Mouse (Mus musculus): ENCODE results near the gene Tbc1d20. TPM values are rescaled to one million over a fixed set of nuclear protein-coding genes. Genes with fewer than 3 reads are reported as not detected.
"Not testable (repeated sequence)": the region's sequence is repeated elsewhere in the genome, so short reads cannot be mapped to it uniquely, and the experiment has no call there.

Gene Tbc1d20
- total RNA-seq (2017): 26.0 and 28.6 TPM in 2 replicates

DNA sequence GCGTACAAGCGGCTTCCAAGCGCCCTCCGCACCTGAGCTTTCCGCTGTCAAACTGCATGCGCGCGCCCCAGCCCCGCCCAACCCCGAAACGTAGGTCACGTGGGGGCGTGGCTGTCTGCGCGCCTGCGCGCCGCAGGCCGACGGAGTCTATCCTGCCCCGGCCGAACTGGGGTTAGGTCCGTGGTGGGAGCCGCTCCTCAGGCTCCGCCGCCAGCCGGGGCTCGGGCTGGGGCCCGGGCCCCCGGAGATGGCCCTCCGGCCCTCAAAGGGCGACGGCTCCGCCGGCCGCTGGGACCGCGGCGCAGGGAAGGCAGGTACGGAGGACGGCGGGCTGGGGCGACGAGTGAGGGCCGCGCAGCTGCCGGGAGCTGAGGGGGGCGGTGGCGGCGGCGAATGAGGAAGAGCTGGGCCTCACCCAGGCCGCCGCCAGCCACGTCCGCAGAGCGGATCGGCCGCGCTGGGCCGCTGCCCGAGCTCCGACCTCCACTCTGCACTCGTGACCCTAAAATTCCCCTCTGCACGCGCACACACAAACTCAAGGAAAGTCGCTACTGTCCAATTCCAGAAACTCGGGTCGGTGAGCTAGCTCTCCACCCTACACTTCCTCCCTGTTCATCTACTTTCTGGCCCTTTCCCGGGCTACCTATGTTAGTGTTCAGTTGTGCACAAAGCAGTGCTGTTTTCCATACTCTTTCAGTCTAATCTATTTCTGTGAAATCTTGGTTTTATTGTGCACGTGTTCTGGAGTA lies at the start of gene Tbc1d20:
Gene Tbc1d20 (plus strand): TSS at position 102 of the 749 bp plus-strand sequence.
- ATAC-seq (replicated peaks in 1 of 2; ENCODE audit: insufficient read depth in 1 of 2, low FRiP score in 2 of 2, low TSS enrichment in 1 of 2, low read depth in 1 of 2, poor library complexity in 2 of 2, severe bottlenecking in 2 of 2): peak; percentile 81 to 84

DNA sequence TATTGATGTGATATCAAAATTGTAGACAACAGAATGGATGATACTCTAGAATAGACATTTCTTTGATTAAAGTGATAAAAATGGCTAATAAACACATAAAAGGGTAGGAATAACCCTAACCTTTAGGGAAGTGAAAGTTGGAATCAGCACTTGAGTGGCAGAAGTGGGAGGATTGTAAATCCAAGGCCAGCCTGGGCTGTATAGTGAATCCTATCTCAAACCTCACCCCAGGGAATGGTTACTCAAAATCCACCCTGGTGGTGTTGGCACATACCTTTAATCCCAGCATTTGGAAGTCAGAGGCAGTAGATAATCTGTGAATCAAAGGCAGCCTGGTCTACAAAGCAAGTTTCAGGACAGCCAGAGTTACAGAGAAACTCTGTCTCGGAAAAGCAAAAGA lies 46.4 kb upstream of the Tbc1d20 start:
- ATAC-seq (replicated peaks in 1 of 2; ENCODE audit: insufficient read depth in 1 of 2, low FRiP score in 2 of 2, low TSS enrichment in 1 of 2, low read depth in 1 of 2, poor library complexity in 2 of 2, severe bottlenecking in 2 of 2): no peak

DNA sequence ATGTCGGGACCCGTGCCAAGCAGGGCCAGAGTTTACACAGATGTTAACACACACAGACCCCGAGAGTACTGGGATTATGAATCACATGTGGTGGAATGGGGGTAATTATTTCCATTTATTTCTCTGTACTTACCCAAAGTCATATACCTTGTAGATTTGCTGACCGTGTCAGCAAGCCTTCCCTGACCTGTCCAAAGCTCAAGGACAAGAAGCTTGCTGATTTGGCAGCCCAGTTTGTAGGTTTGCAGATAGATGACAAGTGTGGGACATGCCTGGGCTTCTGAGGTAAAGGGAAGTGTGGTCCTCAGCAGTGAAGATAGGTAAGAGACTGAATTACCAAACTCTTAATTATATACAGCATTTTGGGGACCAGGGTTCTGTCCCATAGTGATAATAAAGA lies 43.1 kb upstream of the Tbc1d20 start:
- ATAC-seq (replicated peaks in 1 of 2; ENCODE audit: insufficient read depth in 1 of 2, low FRiP score in 2 of 2, low TSS enrichment in 1 of 2, low read depth in 1 of 2, poor library complexity in 2 of 2, severe bottlenecking in 2 of 2): no peak

DNA sequence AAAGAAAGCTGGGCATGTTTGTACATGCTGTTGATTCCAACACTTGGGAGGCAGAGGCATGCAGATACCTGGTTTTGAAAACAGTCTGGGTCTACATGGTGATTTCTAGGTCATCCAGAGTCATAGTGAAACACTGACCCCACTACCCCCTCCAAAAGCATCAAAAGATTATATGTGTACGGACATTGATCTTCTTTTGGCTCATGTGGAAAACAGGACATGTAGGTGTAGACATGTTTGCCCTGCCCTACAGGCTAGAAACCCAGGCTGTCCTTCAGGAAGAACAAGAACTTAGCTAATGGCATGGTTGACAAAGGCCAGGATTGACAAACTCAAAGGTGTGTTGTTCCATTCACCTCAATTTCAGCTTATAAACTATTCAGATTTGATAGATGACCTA lies 33.9 kb upstream of the Tbc1d20 start:
- ATAC-seq (replicated peaks in 1 of 2; ENCODE audit: insufficient read depth in 1 of 2, low FRiP score in 2 of 2, low TSS enrichment in 1 of 2, low read depth in 1 of 2, poor library complexity in 2 of 2, severe bottlenecking in 2 of 2): no peak

DNA sequence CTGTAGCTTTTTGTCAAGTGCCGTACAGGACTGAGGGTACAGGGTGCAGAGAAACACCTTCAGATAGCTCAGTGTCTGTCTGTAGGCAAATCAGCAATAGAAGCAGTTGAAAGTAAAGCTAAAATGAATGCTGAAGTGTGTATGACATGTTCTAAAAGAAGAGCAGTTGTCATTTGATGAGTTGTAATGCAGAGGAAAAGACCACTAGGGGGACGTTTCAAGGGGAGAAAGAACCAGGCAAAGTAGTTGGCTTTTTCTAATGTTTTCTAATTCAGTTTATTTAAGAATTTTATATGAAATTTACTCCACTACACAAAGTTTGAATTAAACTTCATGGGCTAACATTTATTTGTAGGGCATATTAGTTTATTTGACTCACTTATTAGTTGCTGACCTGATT lies 20.0 kb upstream of the Tbc1d20 start:
- ATAC-seq (replicated peaks in 1 of 2; ENCODE audit: insufficient read depth in 1 of 2, low FRiP score in 2 of 2, low TSS enrichment in 1 of 2, low read depth in 1 of 2, poor library complexity in 2 of 2, severe bottlenecking in 2 of 2): no peak

DNA sequence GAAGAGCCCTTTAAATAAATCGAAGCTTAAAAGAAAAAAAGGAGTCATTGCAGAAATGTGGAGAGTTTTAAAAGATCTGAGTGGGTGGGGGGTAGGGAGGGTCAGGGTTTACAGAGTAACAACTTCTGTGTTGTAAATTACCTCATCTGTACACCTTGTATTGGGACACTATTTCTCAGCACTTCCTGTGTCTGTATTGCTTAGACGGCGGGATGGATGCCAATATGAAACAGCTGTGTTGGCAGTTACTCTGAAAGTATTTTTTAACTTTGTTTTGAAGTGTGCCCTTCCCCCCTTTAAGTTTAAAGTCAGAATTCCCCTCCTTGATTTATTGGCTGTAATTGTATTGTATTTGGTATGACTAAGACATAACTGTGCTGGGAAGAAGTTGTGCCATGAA lies 12.2 kb upstream of the Tbc1d20 start:
- ATAC-seq (replicated peaks in 1 of 2; ENCODE audit: insufficient read depth in 1 of 2, low FRiP score in 2 of 2, low TSS enrichment in 1 of 2, low read depth in 1 of 2, poor library complexity in 2 of 2, severe bottlenecking in 2 of 2): no peak

DNA sequence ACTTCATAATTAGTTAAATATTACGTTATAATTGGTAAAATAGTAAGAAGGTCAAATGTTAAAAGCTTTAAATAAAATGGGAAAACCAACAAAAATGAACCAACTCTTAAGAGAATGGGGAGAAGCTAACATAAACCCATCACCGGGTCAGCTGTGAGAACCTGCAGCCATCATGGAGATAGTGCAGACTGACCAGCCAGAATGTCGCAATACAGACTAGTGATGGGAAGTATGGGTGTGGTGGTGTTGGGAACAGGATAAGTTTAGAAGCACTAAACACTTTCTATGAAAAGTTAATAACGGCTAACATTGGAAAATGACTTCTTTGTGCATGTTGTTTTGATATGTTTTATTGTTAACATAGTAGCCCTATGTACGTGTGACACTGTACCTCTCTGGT lies 6.1 kb upstream of the Tbc1d20 start:
- ATAC-seq (replicated peaks in 1 of 2; ENCODE audit: insufficient read depth in 1 of 2, low FRiP score in 2 of 2, low TSS enrichment in 1 of 2, low read depth in 1 of 2, poor library complexity in 2 of 2, severe bottlenecking in 2 of 2): no peak

DNA sequence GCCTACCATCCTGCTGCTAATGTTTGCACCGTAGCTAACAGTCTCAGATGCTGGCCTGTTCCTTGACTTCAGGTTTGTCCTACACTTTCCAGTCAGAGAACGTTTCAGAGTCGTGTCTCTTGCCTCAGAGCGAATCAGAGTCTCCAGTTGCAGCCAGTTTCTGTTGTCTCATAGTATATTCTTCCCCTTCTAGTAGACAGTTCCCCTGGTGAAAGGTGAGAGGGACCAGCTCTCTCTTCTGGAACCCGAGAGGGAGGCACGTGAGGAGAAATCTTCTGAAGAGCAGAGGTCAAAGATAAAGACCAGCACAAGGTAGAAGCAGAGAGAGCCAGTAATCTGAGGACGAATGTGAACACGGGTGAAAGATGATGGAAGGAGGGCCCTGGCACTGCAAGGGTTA lies 5.6 kb upstream of the Tbc1d20 start:
- ATAC-seq (replicated peaks in 1 of 2; ENCODE audit: insufficient read depth in 1 of 2, low FRiP score in 2 of 2, low TSS enrichment in 1 of 2, low read depth in 1 of 2, poor library complexity in 2 of 2, severe bottlenecking in 2 of 2): no peak

DNA sequence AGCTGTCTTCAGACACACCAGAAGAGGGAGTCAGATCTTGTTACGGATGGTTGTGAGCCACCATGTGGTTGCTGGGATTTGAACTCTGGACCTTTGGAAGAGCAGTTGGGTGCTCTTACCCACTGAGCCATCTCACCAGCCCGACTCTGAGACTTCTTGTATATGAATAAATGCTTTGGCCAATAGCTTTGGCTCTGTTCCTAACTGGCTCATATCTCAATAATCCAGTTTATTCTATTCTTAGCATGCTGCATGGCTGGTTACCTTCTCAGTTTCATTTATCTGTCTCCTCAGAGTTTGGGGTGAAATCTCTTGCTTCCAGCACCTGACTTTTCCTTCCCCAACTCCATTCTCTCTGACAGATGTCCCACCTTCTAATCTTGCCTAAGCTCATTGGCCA lies 4.0 kb upstream of the Tbc1d20 start:
- not testable (repeated sequence) for ATAC-seq (replicated peaks in 1 of 2; ENCODE audit: insufficient read depth in 1 of 2, low FRiP score in 2 of 2, low TSS enrichment in 1 of 2, low read depth in 1 of 2, poor library complexity in 2 of 2, severe bottlenecking in 2 of 2)

DNA sequence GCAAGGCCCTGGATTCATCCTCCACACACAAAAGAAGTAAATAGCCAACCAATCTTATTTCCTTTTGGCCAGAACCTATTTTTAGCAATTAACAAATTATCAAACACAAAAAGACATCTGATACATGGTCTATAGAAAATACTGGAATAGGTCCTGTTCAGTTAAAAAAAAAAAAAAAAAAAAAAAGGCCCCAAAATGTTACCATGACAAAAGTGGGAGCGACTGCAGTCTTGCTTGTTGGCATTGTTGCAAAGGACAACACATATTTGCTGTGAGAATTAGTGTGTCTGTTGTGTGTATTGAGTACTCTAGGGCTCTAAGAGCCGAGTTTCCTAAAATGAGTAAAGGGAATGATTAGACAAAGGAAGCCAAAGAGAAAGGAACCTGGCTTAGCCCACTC lies 1.2 kb upstream of the Tbc1d20 start:
- no peak for ATAC-seq (replicated peaks in 1 of 2; ENCODE audit: insufficient read depth in 1 of 2, low FRiP score in 2 of 2, low TSS enrichment in 1 of 2, low read depth in 1 of 2, poor library complexity in 2 of 2, severe bottlenecking in 2 of 2)

DNA sequence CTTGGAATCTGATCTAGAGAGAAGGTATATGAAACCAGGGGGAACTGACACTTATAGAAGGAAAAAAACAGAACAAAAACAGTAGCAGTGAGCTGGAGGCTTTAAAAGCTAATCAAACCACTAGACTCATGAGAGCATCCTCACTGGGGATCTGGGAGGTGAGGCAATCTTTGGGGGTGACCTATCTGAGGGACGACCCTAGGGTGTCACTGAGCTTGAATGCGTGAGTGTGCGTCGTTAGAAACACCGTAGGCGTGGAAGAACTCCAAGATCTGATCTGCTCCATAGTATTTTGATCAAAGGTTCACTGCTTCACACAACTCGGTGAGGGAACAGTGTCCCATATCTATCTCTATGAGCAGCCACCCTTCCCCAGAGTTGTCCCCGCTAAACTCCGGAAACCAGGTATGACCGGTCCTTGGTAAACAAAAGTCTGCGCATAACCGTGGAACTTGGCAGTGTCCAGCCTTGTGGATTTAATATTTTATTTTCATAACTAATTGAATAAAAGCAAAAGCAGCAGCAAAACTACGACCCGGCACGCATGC lies 375 bp upstream of the Tbc1d20 start:
- peak in 1 of 2 experiments; percentile 18; a peak in 1 of 4 replicates for ATAC-seq (replicated peaks in 1 of 2; ENCODE audit: insufficient read depth in 1 of 2, low FRiP score in 2 of 2, low TSS enrichment in 1 of 2, low read depth in 1 of 2, poor library complexity in 2 of 2, severe bottlenecking in 2 of 2)

DNA sequence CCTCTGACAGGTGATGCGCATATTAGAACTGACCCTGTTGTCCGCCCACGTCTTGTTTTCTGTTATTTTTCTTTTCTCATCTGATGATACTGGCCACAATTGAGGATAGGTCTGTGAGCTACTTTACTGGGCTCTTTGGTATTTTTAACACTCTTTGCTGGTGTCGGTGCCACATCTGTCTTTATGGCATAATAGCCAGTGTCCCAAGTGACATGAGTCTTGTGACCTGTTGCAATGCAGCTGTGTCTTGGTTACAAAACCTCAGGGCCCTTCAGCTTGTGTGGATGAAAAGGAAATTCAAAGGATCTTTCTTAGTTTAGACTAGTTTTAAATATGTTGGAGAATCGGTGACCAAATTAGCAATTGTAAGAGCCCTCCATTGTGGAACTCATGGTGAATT lies 913 bp downstream of the Tbc1d20 start:
- peak in 1 of 2 experiments; percentile 9; a peak in 1 of 4 replicates for ATAC-seq (replicated peaks in 1 of 2; ENCODE audit: insufficient read depth in 1 of 2, low FRiP score in 2 of 2, low TSS enrichment in 1 of 2, low read depth in 1 of 2, poor library complexity in 2 of 2, severe bottlenecking in 2 of 2)

DNA sequence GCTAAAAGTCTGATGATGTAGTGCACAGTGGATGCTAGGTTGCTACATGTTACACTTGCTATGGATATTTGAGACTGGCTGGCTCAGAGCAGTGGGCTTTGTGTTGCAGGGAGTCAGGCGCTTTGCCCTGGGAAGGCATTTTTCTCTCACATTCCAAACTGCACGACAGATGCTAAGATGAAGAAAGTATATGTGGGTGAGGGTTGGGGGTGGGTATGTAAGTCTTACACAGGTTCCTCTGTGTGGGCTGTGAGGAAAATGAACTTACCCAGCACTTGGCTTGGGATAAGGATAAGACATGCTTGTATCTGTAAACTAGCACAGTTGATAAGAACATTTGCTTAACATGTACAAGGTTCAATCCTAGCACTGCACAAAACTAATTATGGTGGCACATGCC lies 9.2 kb downstream of the Tbc1d20 start:
- no peak for ATAC-seq (replicated peaks in 1 of 2; ENCODE audit: insufficient read depth in 1 of 2, low FRiP score in 2 of 2, low TSS enrichment in 1 of 2, low read depth in 1 of 2, poor library complexity in 2 of 2, severe bottlenecking in 2 of 2)

DNA sequence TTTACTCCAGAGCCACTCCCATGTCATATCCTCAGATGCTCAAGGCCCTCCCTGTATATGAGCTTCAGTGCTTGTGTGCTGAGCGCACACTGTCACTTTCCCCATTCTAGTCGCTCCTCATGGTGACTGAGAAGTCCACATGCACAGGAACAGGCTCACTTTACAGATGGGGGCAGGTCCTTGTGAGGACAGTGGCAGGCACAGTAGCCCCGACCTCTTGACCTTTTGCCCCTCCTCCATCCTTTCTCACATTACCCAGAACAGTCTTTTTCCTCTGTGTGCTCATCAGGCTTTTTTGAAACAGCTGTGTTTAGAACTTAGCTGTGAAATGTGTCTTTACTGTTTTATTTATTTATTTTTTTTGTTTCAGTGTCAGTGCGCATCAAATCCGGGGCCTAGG lies 10.2 kb downstream of the Tbc1d20 start:
- ATAC-seq (replicated peaks in 1 of 2; ENCODE audit: insufficient read depth in 1 of 2, low FRiP score in 2 of 2, low TSS enrichment in 1 of 2, low read depth in 1 of 2, poor library complexity in 2 of 2, severe bottlenecking in 2 of 2): no peak

DNA sequence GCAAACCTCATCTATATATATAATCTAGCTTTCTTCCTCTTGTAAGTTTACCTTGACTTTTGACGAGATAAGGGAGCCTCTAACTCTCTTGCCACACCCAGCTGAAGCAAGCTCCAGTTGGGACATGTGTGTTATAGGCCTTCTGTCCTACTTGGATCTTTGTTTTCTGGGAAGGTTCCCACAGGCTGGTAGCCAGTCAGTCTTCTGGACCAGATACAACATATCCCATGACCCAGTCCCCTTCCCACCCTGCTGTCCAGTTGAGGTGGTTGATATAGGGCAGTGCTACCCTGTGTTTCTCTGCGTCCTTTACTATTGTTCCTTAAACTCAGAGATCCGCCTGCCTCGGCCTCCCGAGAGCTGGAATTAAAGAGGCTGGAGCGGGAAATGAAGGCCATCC lies 11.9 kb downstream of the Tbc1d20 start:
- ATAC-seq (replicated peaks in 1 of 2; ENCODE audit: insufficient read depth in 1 of 2, low FRiP score in 2 of 2, low TSS enrichment in 1 of 2, low read depth in 1 of 2, poor library complexity in 2 of 2, severe bottlenecking in 2 of 2): no peak

DNA sequence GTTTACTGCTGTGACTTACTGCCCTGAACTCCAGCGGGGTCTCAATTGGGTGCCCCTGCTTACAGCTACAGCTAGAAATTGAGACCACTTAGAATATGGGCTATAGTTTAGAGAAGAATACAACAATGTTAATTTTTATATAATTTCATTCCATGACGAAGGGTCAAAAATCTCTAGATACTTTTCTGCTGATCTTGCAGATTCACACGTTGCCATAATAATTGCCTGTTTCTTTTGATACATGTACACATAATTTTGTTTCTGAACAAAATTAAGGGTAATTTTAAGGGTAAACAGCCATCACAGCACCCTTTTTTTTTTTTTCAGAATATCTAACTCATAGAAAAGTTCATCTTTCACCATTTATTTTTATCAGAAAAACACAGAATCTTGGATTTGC lies 13.6 kb downstream of the Tbc1d20 start:
- ATAC-seq (replicated peaks in 1 of 2; ENCODE audit: insufficient read depth in 1 of 2, low FRiP score in 2 of 2, low TSS enrichment in 1 of 2, low read depth in 1 of 2, poor library complexity in 2 of 2, severe bottlenecking in 2 of 2): no peak

DNA sequence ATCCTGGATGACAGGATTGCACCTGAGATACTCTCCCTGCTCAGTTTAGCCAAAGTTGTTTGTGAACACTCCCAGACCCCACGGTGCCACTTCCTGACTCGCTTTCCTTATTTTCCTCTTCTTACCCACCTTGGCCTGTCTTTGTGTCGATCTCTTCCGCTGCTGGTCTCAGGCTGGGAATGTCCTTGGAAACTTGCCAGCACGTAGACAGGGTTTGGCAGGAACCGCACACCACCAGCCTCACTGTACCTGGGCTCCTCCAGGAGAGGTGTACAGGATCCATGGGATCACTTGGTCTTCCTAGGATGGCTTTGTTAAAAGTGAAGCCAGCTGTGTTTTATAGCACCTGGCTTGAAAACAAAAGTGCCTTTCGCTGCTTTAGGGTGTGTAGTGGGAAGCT lies 19.4 kb downstream of the Tbc1d20 start:
- ATAC-seq (replicated peaks in 1 of 2; ENCODE audit: insufficient read depth in 1 of 2, low FRiP score in 2 of 2, low TSS enrichment in 1 of 2, low read depth in 1 of 2, poor library complexity in 2 of 2, severe bottlenecking in 2 of 2): no peak

DNA sequence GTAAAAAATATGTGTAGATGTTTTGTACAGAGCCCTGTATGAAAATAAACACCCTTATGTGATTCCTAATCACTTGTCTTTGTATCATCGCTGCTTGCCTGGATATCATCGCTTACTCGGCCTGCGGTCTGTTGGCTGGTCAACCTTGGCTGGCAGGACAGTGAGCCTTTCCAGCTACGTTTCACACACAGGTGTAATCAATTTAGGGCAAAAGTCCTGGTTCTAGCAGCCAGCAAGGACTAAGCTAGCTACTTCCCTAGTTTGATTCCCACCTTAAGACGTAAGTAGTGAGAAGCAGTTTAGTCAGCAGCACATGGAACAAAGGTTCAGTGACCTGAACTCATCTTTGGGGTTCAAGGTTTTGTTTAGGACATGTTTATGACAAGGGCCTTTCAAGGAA lies 20.3 kb downstream of the Tbc1d20 start:
- ATAC-seq (replicated peaks in 1 of 2; ENCODE audit: insufficient read depth in 1 of 2, low FRiP score in 2 of 2, low TSS enrichment in 1 of 2, low read depth in 1 of 2, poor library complexity in 2 of 2, severe bottlenecking in 2 of 2): no peak

DNA sequence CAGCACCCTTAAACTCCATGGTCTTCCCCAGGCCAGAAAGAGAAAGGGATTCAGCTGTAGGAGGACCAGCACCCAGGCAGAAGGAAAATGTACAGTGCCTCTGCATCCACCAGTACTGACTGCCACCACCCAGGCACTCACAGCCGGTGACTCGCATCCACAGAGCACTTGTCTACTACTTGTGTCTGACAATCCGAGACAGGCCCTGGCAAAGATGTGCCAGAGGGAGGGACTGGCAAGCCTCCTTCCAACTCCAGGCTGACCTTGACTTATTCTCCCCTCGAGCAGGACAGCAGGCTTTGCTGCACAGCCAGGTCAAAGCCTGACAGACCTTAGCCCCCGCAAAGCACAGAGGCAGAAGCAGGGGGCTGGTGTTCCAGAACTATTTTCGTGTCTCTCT lies 23.4 kb downstream of the Tbc1d20 start:
- ATAC-seq (replicated peaks in 1 of 2; ENCODE audit: insufficient read depth in 1 of 2, low FRiP score in 2 of 2, low TSS enrichment in 1 of 2, low read depth in 1 of 2, poor library complexity in 2 of 2, severe bottlenecking in 2 of 2): no peak

Data from hematopoietic stem cell, adult 5-6 weeks (primary cell).